Mouse (Mus musculus) small intestine, adult 2 months (tissue): ENCODE measurements at regions not wholly inside any gene's neighbourhood (a gene's known extent, or its start where the extent isn't known, plus 50 kb on each side); places are given as distances from the start of the nearest gene placed in this dataset.

Experiments used
- CTCF ChIP-seq: fragments of 200-500 bp; IDR thresholded peaks from 2 replicates; pipeline ENCODE4 v1.5.1; 2012; ENCODE audit warnings: low read depth, mild to moderate bottlenecking, control low read depth, inconsistent platforms, low read length, moderate library complexity, mixed read lengths; ENCODE audit not compliant: insufficient replicate concordance, insufficient read length; ENCODE audit errors: extremely low read depth
- POLR2A ChIP-seq: fragments of 200-500 bp; IDR thresholded peaks from 2 replicates; pipeline ENCODE4 v1.6.1; 2012; ENCODE audit warnings: low read depth, mild to moderate bottlenecking, control low read depth, inconsistent platforms, low read length, moderate library complexity

DNA sequence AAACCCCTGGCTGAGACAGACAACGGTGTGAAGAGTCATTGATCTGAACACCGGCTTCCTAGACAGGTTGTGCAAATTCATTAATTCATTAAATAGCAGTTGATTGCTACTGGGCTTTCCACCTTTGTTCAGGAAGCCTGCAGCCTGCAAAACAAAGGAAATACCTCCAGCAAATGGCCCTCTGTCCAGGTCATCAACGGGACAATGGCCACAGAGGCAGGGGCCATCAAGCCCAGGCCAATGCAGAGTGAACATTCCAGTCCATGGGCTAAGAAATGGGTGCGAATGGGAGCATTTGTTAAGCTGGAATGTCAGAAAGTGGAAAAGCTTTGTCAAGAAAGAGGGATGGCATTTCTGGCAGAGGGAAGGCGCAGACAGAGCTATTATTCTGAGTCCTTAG lies 188.5 kb upstream of the Arid2 start:
- TF ChIP-seq POLR2A (no peak), CTCF (no peak)
